Mouse (Mus musculus): ENCODE measurements around the gene Mrps7.
A peak's percentile ranks its signal among the peaks of the same experiment; 100 is the strongest.

Mrps7 gene

DNA sequence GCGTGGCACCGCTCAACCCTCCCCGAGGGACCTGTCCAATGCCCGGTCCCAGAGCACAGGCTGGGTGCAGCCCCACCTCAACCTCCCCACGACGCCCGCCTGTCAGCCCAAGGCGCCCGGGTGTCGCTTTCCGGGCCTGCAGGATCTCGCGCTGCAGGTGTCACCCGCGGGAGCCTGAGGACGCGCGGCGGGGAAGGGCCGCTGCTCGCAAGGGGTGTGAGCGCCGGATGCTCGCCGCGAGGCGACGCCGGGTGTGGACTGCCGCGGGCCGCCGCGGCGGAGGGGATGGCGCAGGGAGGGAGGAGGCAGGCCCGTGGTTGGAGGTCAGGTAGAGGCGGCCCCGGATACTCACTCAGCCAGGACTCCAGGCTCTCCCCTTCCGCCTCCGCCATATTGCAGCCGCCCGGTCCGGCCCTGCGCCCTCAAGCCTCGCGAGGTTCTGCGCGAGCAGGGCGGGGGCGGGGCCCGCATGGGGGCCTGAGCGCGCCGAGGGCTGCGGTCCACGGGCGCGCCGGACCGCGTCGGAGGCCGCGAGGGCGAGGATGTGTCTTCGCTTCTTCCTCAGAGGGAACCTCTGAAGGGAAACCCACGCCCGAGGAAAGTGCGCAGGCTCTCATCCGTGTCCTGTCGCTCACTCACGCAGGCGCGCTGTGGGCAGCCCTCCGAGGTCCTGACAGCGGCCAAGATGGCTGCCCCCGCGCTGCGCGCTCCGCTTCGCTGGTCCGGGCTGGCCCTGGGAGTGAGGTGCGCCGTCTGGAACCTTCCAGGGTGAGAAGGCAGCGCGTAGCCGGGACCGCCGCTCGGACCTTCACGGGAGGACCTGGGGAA, at the start of gene Mrps7, which contains the start of gene Gga3:
Gene Mrps7, plus strand, starts transcription at position 450 of the 828 bp plus-strand sequence.
Gene Gga3, minus strand, starts transcription at position 576 of the 828 bp plus-strand sequence.
- DNase-seq (ENCODE audit: low spot score in 2 of 2), result peak; percentile 81 to 85

DNA sequence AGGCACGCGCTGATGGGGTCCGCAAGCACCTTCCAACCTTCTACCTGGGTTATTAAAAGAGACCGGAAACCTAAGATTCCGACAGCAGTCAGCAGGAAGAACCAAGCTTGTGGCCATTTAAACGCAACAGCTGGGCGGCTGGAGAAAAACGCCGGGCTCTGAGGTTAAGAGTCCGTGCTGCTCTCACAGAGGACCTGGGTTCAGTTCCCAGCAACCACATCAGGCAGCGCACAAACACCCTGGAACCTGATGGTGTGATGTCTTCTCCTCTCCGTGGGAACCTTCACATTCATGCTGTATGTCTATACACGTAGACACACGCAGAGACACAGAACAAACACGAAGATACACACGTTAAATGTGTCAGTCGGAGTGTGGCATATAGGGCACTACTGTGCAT, 48.0 kb upstream of the Mrps7 start:
- DNase-seq (ENCODE audit: low spot score in 2 of 2), result no peak

DNA sequence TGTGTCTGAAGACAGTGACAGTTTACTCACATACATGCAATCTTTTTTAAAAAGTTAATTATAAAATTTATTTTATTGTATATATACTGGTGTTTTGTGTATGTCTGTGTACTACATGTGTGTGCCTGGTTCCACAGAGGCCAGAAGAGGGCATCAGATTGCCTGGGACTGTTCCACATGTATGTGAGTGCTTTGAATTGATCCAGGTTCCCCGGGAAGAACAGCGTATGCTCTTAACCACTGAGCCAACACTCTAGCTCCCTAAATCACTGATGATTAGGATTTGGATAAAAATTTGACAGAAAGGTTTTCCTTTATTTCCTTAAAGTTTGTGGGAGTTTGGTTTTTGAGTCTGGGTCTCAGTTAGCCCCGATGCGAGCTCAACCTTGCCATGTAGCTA, 40.3 kb upstream of the Mrps7 start:
- no peak for DNase-seq (ENCODE audit: low spot score in 2 of 2)

DNA sequence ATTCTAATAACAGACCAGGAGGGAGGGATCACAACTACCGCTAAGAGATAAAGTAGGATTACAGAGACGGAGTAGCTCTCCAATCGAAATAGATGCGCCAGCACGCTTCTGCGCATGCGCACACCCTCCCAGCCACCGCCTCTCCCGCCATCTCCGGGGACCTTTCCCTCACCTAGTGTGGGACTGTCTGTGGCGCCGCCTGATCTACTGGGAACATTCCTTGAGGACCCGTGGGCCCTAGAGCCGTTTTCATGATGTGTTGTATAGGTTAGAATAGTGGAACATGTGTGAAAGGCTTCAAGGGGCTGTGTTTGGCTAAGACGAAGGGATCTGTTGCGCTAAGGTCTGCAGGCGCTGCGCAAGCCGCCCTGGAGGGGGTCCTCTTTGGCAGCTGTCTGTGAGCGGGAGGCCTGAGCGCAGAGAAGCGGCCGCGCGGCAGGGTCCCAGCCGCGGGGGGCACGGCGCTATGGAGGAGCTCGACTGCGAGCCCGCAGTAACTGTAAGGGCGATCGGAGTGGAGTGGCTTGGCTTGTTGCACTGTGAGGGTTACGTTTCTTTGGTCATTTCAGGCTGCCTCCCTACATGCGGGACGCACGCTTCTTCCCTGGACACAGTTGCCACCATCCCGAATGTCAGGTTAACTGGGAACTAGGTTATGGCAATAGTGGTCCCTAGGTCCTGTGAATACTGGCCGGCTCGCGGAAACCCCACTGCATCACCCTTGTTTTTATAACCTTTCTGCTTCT, 39.5 kb upstream of the Mrps7 start, which contains the start of gene Nup85:
Gene Nup85, plus strand, starts transcription at position 371 of the 746 bp plus-strand sequence.
- DNase-seq (ENCODE audit: low spot score in 2 of 2), result peak; percentile 96

DNA sequence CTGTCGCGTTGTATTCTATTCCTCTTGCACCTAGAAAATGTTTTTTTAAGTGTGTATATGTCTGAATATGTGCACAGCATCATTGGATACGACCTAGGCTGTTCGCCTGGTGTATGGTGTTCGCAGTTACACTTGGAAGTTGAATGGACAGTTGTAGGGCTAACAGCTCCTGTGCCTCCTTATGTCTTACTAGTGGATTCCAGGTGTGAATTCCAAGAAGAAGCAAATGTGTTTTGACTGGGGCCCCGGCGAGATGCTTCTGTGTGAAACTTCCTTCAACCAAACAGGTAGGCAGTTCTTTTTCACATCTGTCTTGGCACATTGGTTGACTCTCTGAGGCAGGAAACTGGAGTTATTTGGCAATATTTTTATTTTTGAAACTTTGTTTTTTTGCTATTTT, 38.8 kb upstream of the Mrps7 start:
- no peak for DNase-seq (ENCODE audit: low spot score in 2 of 2)

DNA sequence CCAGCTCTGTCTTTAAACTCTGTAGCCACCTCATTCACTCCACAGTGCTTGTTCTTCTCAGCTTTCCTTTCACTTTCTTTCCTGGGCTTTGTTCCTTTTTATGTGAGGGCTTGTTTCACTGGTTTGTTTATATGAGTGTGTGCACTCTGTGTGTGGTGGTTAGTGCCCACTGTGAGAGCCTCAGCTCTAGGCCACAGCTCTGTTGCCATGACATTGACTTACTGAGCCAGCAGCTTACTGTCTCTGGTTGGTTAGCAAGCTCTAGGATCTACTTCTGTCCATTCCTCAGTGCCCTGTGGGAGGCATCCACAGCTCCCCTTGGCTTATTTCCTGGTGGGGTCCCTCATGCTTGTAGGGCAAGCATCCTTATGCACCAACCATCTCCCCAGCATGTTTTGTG, 24.6 kb upstream of the Mrps7 start:
- DNase-seq (ENCODE audit: low spot score in 2 of 2), result no peak

DNA sequence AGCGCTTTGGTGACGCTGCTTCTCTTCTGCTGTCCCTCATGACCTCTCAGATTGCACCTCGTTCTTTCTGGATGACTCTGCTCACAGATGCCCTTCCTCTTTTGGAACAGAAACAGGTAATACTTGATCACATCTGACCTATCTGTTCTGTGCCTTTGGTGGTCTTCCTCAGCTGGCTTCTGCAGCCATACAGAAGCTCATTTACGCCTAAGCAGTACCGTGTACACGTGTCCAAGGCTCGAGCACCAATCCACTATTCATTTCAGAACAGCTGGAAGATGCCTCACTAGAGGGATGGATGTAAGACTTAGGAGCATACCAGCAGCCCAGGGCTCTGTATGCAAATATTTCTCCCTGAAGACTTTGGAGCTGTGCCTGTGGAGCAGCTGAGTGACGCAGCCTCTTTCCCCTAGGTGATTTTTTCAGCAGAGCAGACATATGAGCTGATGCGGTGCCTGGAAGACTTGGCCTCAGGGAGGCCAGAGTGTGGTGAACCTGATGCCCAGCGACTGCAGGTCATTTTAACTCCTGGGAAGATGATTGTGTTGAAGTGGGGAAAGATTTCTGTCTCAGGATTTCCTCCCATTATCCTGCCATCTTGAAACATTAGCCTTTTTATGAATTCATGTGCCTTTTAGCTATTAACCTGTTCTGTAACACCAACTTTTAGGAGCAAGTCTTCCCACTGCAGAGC, 20.7 kb upstream of the Mrps7 start:
- DNase-seq (ENCODE audit: low spot score in 2 of 2), result no peak

DNA sequence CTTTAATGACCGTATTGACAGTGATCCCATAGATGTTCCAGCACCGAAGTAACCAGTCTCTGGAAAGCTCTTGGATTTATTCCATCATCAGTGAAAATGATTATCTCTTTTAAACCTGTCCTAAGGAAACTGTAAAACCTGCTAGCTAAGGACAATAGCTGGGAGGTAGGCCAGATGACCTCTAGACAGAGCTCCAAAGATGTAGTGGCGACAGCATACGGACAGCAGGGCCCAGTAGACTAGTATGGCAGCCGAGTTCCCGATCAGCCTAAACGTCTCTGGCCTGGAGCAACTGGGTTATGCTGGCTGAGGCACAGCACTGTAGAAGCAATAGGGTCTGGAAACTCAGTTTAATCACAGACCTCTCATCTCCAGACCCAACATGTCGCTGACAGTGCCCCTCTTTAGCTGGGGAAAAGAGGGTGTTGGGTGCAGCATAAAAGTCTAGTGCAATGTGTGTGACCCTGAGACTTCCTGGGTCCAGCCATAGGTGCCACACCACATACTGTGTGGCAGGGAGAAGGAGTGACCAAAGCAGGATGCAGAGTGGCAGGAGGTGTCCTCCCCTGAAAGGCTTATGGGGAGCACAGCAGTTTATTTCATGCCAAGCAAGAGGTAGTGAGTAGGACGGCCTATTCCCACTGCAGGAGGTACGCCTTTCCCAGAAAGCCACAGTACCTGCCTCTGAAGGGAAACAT, 19.2 kb upstream of the Mrps7 start:
- no peak for DNase-seq (ENCODE audit: low spot score in 2 of 2)

DNA sequence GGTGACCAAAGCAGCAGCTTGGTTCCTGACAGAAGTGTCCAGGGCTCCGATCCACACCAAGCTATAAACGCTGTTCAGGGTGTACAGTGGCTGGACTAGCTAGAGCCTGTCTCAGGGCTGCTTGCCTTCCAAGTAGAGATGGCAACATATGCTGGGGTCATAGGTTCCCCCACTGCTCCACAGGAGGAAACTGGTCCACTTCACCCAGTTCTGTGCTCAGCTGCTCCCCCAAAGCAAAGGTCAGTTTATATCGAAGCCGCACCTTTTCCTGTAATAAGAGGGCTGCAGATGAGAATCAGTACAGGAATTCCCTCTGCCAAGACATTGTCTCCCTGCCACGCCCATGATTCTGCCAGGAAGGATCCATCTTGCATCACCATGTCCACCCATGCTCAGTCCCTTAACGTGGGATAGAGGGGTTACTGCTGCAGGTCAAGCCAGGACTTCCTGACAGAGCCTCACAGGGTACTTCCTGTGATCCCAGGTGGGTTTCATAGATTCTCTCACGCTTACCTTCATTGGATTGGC, 18.1 kb upstream of the Mrps7 start:
- DNase-seq (ENCODE audit: low spot score in 2 of 2), result no peak

DNA sequence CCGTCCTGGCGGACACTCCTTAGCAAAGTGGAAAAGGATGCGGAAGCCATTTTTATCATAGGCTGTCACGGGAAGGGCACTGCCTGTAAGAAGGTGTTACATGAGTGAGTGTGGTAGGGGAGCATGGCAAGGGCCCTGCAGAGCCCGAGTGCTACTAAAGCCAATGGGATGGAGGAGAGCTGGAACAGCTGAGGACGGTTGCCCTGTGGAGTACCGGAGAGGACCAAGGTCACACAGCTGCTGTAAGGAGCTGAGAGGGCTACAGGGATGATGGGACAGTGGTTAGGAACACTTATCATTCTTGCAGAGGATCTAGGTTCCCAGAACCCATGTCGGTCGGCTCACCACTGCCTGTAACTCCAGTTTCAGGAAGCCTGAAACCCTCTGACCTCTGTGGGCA, 17.3 kb upstream of the Mrps7 start:
- DNase-seq (ENCODE audit: low spot score in 2 of 2), result no peak

DNA sequence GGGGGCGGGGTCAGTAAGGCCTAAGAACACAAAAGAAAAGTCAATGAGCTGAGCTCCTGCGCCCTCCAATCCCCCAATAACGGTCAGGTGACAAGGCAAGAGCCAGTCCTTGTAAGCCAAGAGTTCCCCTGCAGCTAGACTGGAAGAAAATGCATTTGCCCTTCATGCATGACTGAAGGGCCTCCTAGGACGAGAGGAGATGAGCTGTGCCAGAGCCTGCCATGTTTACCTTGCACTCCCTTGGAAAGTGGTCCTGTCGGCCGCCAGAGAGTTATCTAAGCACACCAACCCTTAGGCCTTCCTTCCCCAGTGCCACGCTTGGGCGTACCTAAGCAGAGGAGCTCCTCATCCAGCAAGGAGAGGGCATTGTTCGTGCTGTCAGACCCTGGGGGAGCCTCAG, 15.7 kb upstream of the Mrps7 start:
- no peak for DNase-seq (ENCODE audit: low spot score in 2 of 2)

DNA sequence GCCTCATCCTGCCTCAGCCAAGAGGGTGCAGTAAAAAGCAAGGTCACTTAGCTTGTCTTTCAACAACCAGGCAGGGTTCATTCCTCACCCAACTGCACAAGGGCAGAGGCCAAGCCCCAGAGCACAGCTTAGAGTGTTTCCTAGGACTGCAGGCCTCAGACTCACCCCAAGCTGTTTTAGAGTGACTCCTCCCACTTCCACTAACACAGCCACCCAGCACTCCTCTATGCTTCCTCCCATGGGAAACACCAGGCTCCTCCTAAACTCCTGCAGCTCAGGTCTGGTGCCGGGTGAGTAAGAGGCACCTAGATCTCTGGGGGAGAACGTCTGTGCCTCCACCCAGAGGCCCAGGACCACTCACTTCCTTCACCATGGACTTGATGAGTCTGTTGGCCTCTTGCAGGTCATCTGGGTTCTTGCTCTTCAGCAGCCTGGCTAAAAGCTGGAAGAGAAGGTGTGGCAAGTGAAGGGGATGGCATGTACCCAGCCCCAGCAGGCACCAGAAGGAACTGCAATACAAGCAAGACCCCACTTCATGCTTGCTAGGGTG, 13.1 kb upstream of the Mrps7 start:
- no peak for DNase-seq (ENCODE audit: low spot score in 2 of 2)

DNA sequence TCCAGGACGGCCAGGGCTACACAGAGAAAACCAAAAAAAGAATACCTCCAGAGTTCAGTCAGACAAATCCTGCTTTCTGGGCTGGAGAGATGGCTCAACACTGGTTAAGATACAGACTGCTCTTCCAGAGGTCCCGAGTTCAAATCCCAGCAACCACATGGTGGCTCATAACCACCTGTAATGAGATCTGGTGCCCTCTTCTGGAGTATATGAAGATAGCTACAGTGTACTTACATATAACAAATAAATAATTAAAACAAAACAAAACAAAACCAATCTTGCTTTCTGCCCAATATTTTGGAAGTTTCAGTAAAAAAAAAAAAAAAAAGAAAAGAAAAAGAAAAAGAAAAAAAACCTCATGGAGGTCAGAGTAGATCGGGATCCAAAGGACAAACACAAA, 8.5 kb upstream of the Mrps7 start:
- DNase-seq (ENCODE audit: low spot score in 2 of 2), result no peak

DNA sequence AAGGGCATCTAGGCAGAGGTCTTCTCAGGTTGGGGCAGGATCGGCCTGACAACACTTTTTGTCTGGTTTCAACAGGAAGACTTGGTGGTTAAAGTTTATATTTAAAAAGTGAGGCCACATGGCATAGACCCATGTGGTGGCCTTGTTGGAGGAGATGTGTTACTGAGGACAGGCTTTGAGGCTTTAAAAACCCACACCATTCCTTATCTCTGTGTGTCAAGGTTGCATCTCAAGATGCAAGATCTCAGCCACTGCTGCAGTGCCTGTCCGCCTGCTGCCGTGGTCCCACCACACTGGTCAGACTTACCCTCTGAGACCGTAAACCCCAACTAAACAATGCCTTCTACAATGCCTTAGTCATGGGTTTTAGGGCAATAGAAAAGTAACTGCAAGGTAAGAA, 5.4 kb upstream of the Mrps7 start:
- no peak for DNase-seq (ENCODE audit: low spot score in 2 of 2)

DNA sequence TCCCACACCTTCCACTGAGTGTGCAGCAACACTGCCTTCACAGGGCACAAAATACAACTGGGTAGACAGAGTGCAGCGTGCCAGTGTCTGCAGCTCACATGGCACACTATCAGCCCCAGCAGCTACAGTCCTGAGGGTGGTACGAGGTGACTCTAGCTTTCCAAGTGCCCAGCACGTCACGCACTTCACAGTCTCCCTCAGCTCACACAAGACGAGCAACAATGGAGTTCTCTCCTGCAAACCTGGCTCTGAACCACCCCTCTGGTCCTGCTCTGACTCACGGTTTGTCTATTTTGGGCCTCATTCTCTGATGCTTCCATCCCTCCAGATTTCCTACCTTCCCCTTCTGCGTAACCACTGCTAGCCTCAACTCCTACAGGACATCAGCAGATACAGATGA, 4.0 kb upstream of the Mrps7 start:
- DNase-seq (ENCODE audit: low spot score in 2 of 2), result no peak

DNA sequence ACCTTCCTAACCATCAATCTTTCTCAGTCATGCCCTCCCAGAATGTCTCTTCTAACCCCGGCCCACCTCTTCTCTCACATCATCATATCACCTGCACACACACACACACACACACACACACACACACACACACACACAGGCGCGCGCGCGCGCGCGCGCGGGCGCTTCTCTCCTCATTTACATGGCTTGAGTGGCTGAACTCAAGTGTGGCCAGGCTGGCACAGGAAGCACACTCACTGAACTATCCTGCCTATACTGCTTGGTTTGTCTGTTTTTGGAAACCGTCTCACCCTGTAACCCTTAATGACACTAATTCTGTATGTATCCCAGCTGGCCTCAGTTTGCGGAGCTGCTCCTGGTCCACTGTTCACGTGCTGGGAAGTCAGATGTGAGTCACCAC, 3.0 kb upstream of the Mrps7 start:
- DNase-seq (ENCODE audit: low spot score in 2 of 2), result no peak

DNA sequence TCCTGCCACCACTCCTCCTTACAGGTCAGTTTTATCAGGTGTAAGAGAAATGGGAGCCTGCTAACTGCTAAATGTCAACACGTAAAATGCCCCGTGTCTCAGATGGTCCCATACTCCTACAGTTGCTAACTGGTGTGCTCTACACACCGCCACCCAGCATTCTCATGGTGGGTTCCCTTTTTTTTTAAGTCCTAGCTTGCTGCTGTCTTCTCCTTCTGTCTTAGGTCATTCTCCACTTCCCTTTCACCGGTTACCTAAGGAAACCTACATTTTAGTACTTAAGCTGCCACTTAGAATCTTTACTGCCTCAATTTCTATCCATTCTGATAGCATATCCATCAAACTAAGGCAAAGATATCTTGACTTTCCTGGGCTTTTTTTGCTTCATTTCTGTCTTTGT, 2.6 kb upstream of the Mrps7 start:
- DNase-seq (ENCODE audit: low spot score in 2 of 2), result no peak

DNA sequence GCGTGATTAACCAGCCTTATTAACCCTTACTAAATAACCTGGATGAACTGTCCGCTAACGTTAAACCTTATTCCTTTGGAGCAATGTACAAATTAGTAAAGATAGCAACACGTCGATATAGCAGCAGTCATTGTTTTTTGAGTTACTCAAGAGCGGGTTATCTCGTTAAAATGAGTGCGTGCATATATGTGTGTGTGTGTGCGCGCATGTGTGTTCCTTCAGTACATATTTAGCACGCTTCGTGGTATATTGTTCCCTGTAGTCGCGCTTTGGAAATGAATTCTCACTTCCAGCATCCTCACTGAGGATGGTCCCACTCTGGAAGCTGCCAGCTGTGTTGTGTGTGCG, 623 bp upstream of the Mrps7 start:
- DNase-seq (ENCODE audit: low spot score in 2 of 2), result no peak

DNA sequence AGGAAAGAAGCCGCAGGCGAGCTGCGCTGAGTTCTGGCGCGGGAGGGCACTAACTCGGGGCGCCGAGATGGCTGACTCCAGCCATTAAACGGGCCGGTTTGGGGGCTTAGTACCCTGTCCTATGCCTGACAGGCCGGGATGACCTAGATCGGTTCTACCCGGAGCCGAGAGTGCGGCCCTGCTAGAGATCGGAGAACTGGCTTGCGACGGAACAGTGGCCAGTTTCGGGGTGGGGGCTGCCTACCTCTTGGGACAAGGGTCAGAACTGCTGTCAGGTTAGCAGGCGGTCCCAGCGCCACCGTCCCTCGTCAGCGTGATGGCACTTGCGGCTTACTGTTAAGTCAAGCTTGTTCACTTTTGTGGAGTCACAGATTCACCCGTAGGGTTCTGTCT, 575 bp downstream of the Mrps7 start:
- no peak for DNase-seq (ENCODE audit: low spot score in 2 of 2)

DNA sequence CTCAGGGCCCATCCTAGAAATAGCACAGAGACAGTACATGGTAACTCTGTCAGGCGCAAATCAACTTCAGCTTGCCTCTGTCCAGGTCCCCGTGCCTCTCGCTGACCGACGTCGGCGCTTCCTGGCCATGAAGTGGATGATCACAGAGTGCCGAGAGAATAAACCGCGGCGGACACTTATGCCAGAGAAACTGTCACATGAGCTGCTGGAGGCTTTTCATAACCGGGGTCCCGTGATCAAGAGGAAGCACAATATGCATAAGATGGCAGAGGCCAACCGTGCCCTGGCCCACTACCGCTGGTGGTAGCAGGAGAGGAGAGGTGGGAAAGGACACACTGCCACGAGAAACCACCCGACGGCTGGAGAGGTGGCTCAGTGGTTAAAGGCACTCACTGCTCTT, 3.0 kb downstream of the Mrps7 start:
- no peak for DNase-seq (ENCODE audit: low spot score in 2 of 2)
